Mouse (Mus musculus): ENCODE data around the gene Cerk. TPM values are rescaled to one million over a fixed set of nuclear protein-coding genes. Genes with fewer than 3 reads are reported as not detected.
A peak's percentile ranks its signal among the peaks of the same experiment; 100 is the strongest.

Gene Cerk
- polyA plus RNA-seq, 1 experiment from 2014 or later = 6.1 TPM

DNA sequence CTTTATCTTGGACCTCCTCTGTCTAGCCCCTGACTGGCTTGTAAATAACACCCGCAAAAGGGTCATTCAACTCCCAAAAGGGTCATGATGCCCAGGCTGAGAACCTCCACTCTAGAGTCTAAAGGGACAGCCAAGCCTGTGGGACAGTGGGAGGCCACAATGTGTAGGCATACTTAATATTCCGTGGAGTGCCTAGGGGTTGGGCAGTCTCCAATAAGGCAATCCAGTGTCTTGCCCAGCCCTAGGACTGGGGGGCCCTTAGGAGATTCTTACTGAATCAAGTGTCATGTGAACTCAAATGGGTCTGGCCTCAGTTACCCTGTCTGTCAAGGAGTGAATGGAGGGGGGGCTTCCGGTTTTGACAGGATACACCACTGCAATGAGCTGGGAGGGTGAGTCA, 56.9 kb downstream of the Cerk start:
- no peak for DNase-seq
- 82% methylated on average over 3 of the region's 3 CpGs for whole genome bisulfite sequencing (ENCODE audit: insufficient replicate concordance)
- Histone ChIP-seq H3K36me3 (replicated peaks; ENCODE audit: insufficient read depth, low read length) (peaks cover 56% of the 10 kb centered on the region), H3K4me1 (ENCODE audit: insufficient read depth) (no peaks in the 10 kb centered on the region), H3K9me3 (ENCODE audit: low read length) (no peaks in the 10 kb centered on the region), H3K4me3 (ENCODE audit: low read depth, low read length) (no peak overlapping the region), H3K27me3 (ENCODE audit: insufficient read depth, low read length) (no peaks in the 10 kb centered on the region), H3K27ac (ENCODE audit: low read depth) (no peak overlapping the region), H3K4me2 (ENCODE audit: low read depth, low read length) (no peak overlapping the region), H3K9ac (replicated peaks) (no peak overlapping the region)
- ATAC-seq = no peak
- TF ChIP-seq CTCF (IDR thresholded peaks at IDR 0.05; ENCODE audit: low read depth) (no peak), EP300 (IDR thresholded peaks at IDR 0.05; ENCODE audit: low read depth) (no peak)

DNA sequence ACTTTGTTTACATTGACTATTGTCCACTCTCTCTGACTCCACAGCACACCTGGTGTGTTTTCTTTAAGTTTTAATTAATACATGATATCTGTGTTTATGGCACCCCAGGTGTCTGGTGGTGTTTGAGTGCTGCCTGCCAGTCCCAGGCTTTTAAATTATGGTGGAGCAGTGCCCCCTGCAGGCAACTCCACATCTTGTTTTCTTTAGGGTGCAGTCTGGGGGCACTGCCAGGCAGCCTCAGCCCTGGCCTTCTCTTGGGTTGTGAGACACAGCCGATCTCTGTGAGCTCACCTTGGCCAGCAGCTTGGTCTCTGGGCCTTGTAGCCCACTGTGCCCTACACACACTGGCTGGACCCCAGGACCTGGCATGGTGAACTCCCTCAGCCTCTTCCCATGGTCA, 61.6 kb downstream of the Cerk start:
- no peak overlapping the region for H3K27ac ChIP-seq (ENCODE audit: low read depth)
- H3K9ac ChIP-seq (replicated peaks) = no peak overlapping the region
- DNase-seq (peak; percentile 86), ATAC-seq (peak; percentile 68)
- no peak overlapping the region for H3K4me3 ChIP-seq (ENCODE audit: low read depth, low read length)
- H3K4me2 ChIP-seq (ENCODE audit: low read depth, low read length) = no peak overlapping the region
- 21% methylated on average over 1 of the region's 1 CpGs for WGBS (ENCODE audit: insufficient replicate concordance)
- H3K9me3 ChIP-seq (ENCODE audit: low read length) = no peaks in the 10 kb centered on the region
- H3K36me3 ChIP-seq (replicated peaks; ENCODE audit: insufficient read depth, low read length) = peaks cover 58% of the 10 kb centered on the region
- TF ChIP-seq CTCF (IDR thresholded peaks at IDR 0.05; ENCODE audit: low read depth) (peak; percentile 83), EP300 (IDR thresholded peaks at IDR 0.05; ENCODE audit: low read depth) (no peak)
- no peaks in the 10 kb centered on the region for H3K27me3 ChIP-seq (ENCODE audit: insufficient read depth, low read length)
- no peaks in the 10 kb centered on the region for H3K4me1 ChIP-seq (ENCODE audit: insufficient read depth)

DNA sequence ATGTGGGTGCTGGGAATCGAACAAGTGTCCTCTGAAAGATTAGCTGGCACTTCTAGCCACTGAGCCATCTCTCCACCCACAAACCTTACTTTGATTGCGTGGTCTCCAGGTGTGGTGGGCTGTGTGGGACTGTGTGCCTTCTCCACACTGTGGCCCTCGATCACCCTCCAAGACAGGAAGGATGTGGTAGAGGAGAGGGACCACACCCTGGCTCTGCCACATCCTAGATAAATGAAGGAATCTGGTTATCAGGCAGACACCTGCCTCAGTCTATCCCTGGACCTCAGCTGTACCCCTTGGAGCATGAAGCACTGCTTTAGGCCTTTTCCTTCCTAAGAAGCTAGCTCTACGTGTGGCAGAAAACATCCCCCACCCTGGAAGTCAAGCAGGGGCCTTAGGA, 62.5 kb downstream of the Cerk start:
- Histone ChIP-seq H3K9ac (replicated peaks) (no peak overlapping the region), H3K27me3 (ENCODE audit: insufficient read depth, low read length) (no peaks in the 10 kb centered on the region), H3K4me3 (ENCODE audit: low read depth, low read length) (no peak overlapping the region), H3K9me3 (ENCODE audit: low read length) (no peaks in the 10 kb centered on the region), H3K27ac (ENCODE audit: low read depth) (no peak overlapping the region), H3K4me1 (ENCODE audit: insufficient read depth) (no peaks in the 10 kb centered on the region), H3K36me3 (replicated peaks; ENCODE audit: insufficient read depth, low read length) (peaks cover 59% of the 10 kb centered on the region), H3K4me2 (ENCODE audit: low read depth, low read length) (no peak overlapping the region)
- WGBS (ENCODE audit: insufficient replicate concordance) = 73% methylated on average over 4 of the region's 4 CpGs
- TF ChIP-seq CTCF (IDR thresholded peaks at IDR 0.05; ENCODE audit: low read depth) (no peak), EP300 (IDR thresholded peaks at IDR 0.05; ENCODE audit: low read depth) (peak; percentile 79)
- DNase-seq (no peak), ATAC-seq (peak; percentile 56)

DNA sequence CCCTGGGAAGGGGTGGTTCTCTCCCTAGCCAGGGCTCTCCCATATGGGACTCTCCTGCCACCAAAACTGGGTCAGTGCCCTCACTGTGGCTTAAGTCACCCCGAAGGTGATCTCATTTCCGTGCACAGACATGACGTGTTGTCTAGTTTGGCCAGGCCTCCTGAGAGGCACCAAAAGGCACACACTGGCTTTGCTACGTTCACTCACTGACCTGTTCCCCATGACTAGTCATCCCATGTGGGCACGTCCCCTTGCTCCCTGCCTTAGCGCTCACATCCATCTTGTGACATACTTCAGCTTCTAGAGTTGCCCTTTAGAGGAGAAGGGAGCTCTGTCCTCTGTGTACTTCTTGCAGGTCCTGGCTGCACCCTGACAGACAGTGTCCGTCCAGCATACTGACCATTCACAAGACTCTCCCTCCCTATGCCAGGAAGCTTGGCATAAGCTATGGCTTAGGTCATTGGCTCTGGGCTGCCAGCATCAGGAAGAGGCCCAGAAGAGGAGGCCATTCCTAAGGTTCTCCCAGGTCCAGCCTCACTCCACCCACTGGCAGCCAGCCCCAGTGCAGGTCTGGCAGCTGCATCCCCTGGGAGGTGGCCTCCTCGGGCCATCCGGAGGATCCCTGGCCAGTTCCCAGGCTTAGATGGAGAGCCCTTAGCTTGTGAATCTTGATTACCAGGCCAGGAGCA, 63.5 kb downstream of the Cerk start:
- Histone ChIP-seq H3K9me3 (ENCODE audit: low read length) (no peaks in the 10 kb centered on the region), H3K27ac (ENCODE audit: low read depth) (no peak overlapping the region), H3K27me3 (ENCODE audit: insufficient read depth, low read length) (no peaks in the 10 kb centered on the region), H3K36me3 (replicated peaks; ENCODE audit: insufficient read depth, low read length) (peaks cover 50% of the 10 kb centered on the region), H3K4me1 (ENCODE audit: insufficient read depth) (no peaks in the 10 kb centered on the region), H3K9ac (replicated peaks) (no peak overlapping the region), H3K4me2 (ENCODE audit: low read depth, low read length) (no peak overlapping the region), H3K4me3 (ENCODE audit: low read depth, low read length) (no peak overlapping the region)
- 93% methylated on average over 9 of the region's 9 CpGs for WGBS (ENCODE audit: insufficient replicate concordance)
- no peak for ATAC-seq
- DNase-seq = no peak
- TF ChIP-seq CTCF (IDR thresholded peaks at IDR 0.05; ENCODE audit: low read depth) (no peak), EP300 (IDR thresholded peaks at IDR 0.05; ENCODE audit: low read depth) (no peak)

DNA sequence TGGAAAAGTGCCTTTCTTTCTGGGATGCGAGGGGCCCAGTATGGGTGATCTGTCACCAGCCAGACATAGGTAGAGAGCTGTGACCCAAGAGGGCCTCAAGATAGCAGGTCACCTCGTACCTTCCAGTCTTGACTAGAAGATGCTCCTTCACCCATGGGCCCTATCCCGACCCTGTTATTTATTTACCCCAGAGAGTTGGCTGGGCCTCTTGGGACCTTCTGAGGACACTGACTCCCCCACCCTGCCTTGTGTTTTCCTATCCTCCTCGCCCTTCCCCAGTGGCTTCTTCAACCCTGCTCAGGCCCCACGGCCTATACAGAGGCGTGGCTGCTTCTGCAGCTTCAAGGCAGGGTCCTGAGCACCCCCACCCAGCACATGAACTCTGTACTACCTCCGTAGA, 66.8 kb downstream of the Cerk start:
- H3K9me3 ChIP-seq (ENCODE audit: low read length) = no peaks in the 10 kb centered on the region
- H3K27ac ChIP-seq (ENCODE audit: low read depth) = no peak overlapping the region
- H3K4me1 ChIP-seq (ENCODE audit: insufficient read depth) = peaks cover 11% of the 10 kb centered on the region
- WGBS (ENCODE audit: insufficient replicate concordance) = 84% methylated on average over 7 of the region's 7 CpGs
- TF ChIP-seq EP300 (IDR thresholded peaks at IDR 0.05; ENCODE audit: low read depth) (no peak), CTCF (IDR thresholded peaks at IDR 0.05; ENCODE audit: low read depth) (no peak)
- no peak overlapping the region for H3K9ac ChIP-seq (replicated peaks)
- ATAC-seq (no peak), DNase-seq (no peak)
- no peak overlapping the region for H3K4me3 ChIP-seq (ENCODE audit: low read depth, low read length)
- peaks cover 35% of the 10 kb centered on the region for H3K36me3 ChIP-seq (replicated peaks; ENCODE audit: insufficient read depth, low read length)
- H3K4me2 ChIP-seq (ENCODE audit: low read depth, low read length) = no peak overlapping the region
- no peaks in the 10 kb centered on the region for H3K27me3 ChIP-seq (ENCODE audit: insufficient read depth, low read length)

DNA sequence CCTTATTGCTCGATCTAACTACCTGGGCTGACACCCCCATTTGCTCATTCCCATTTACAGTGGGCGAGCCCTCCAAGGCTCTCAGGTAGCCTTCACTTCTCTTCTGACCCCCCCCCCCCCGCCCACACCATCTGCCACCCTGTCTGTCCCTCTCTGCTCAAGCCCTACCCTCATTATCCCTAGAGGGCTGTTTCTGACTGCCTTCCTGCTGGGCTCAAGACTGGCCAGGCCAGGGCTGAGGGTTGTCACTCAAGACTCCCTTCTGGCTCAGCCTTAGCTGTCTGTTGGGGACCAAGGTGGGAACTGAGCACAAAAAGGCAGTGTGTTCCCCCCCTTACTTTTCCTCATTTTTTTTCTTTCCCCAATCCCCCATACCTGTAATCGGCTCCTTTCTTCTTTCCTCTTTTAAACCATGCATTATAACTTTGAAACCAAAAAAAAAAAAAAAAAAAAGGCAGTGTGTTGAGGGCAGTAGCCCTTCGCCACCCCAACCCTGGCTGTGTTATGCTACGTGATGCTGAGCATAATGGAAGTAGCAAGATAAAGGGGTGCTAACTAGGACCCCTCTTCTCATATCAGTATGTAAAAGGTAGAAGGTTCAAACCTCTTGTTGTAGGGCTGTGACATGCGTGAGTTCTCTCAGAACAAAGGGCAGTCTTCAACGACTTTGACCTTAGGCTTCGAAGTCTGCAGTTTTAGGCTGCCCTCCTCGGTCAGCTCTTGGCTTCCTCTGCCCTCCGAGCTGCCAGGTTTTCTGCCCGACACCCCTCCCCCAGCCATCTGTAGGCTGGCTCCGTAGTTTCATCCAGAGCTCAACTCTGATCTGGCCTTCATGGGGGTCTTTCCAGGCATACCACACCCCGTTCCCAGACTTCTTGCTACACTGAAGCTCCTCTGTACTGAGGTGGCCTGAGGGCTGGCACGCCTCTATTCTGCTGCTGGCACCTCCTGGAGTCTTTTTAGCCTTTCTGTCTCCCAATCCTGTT, 68.5 kb downstream of the Cerk start:
- H3K4me3 ChIP-seq (ENCODE audit: low read depth, low read length) = no peak overlapping the region
- 81% methylated on average over 14 of the region's 15 CpGs for WGBS (ENCODE audit: insufficient replicate concordance)

More for the DNA sequence above, 68.5 kb downstream of the Cerk start:
- H3K36me3 ChIP-seq (replicated peaks; ENCODE audit: insufficient read depth, low read length) = peaks cover 21% of the 10 kb centered on the region; the same call in 1 of the 2 replicates
- ATAC-seq = no peak
- H3K4me2 ChIP-seq (ENCODE audit: low read depth, low read length) = no peak overlapping the region
- no peaks in the 10 kb centered on the region for H3K27me3 ChIP-seq (ENCODE audit: insufficient read depth, low read length)
- H3K4me1 ChIP-seq (ENCODE audit: insufficient read depth) = peaks cover 19% of the 10 kb centered on the region
- no peaks in the 10 kb centered on the region for H3K9me3 ChIP-seq (ENCODE audit: low read length)
- no peak for DNase-seq
- TF ChIP-seq EP300 (IDR thresholded peaks at IDR 0.05; ENCODE audit: low read depth) (no peak), CTCF (IDR thresholded peaks at IDR 0.05; ENCODE audit: low read depth) (no peak)
- no peak overlapping the region for H3K9ac ChIP-seq (replicated peaks)
- no peak overlapping the region for H3K27ac ChIP-seq (ENCODE audit: low read depth)

Measured in liver, postnatal 0 days (tissue).